Mouse (Mus musculus) spleen, embryonic (tissue): Measurements from ENCODE around the gene Gm26938.

Experiments
- CTCF ChIA-PET: fragments of 350-600 bp; sonication (Branson Sonifier 250); formaldehyde crosslinking; loops from one replicate; lab custom pipeline; 2022; lab: Charles Lee

Gene Gm26938

GRCm38 (mm10) chr5:139794938-139795337 is 31.3 kb downstream of the Gm26938 start:
- CTCF ChIA-PET: no interaction called here

GRCm38 (mm10) chr5:139794137-139794536 is 32.1 kb downstream of the Gm26938 start:
- CTCF ChIA-PET: no interaction called here

- CTCF ChIA-PET: no interaction called here
Observed at GRCm38 (mm10) chr5:139793338-139794089, 32.7 kb downstream of the Gm26938 start.

GRCm38 (mm10) chr5:139792966-139793337 is 33.3 kb downstream of the Gm26938 start:
- CTCF ChIA-PET: no interaction called here

GRCm38 (mm10) chr5:139792159-139792775 is 33.9 kb downstream of the Gm26938 start:
- CTCF ChIA-PET: interaction anchor here (0.6 kb wide), 1 partner anchor 624 kb away, joined by 12 read pairs; no protein-coding TSS in a partner anchor

DNA sequence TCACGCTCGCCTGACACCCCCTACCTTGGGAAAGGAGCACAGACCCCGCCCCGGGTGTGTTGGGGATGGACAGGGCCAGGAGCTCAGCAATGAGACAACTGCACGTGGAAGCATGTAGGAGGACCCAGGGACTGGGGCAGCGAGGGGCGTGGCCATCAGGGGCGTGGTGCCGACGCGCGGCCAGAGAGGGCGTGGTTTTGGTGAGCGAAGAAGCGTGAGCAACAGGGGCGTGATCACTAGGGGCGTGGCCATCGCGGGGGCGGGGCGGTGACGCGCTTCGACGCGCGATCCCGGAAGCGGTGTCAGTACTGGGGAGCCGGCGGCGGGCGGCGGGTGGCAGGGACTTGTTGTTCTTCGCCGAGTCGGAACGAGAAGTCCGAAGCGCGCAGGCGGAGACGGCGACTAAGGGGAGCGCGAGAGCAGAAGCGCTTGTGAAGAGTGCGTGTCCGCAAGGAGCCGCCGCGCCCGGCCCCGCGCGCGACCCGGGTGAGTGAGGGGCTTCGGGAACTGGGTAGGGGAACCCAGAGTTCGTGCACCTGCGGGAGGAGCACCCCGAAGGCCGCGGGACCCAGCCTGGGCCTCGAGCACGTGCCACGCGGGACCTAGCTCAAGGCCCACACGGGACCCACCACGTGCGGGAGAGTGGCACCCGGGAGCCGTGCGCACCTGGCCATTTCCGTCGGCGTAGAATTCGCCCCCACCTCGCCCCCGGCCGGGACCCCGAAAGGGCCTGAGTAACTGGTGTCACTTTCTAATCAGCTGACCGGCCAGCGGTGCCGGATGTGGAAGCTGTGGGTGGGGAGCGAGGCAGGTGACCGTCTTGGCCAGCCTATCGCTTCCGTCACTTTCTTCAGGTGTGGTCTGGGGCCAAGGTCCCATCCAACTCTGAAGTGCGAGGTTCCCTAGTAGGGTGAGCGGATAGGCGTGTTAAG is 34.7 kb downstream of the Gm26938 start, which contains the start of gene Mafk:
Mafk (plus strand) TSS at position 287 of the 932 bp plus-strand sequence.
- CTCF ChIA-PET: interaction anchor here (0.6 to 0.7 kb wide), 2 partner anchors 16 to 38 kb away, joined by 3 to 4 read pairs; partner anchors contain the start of gene Ints1

DNA sequence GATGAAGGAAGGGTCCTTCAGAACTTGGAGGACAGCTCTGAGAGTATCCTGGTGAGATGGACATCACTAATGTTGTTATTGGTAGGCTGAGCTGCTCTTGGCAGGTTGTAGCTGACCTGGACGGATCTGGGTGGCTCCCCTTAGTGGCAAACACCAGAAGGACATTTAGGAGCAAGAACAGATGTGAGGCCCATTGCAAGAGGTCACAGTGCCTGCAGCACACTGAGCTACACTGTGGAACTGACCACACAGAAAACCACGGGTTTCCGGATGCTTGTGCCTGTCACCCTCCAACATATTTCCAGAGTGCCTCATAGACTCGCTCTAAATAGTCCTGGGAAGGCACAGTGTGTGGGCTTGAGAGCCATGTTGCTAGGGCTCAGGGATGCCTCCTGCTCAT is 36.7 kb downstream of the Gm26938 start:
- CTCF ChIA-PET: no interaction called here

GRCm38 (mm10) chr5:139781406-139781805 is 44.8 kb downstream of the Gm26938 start:
- CTCF ChIA-PET: no interaction called here

DNA sequence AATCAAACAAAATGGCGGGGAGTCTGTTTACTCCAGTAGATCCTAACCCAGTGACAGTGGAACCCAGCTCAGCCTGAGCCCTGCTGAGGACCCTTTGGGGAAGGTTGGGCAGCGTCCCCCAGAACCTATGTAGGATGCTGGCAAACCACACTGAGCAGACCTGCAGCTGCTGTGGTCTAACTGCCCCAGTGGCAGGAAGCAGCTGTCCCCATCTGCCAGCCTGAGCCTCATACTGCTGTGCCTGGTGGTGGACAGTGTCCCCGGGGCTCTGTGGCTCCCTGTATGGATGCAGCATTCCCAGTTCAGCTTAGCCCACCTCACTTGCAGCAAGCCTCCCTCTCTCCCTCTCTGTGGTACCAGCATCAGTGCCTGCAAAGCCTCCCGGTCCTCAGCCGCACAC is 49.2 kb downstream of the Gm26938 start:
- CTCF ChIA-PET: no interaction called here

GRCm38 (mm10) chr5:139775216-139775926 is 50.8 kb downstream of the Gm26938 start, which contains the start of gene Ints1:
TSS of gene Ints1 (minus strand) at chr5:139775674.
- CTCF ChIA-PET: interaction anchor here (1.0 kb wide), 1 partner anchor 16 kb away, joined by 3 read pairs; no protein-coding TSS in a partner anchor

DNA sequence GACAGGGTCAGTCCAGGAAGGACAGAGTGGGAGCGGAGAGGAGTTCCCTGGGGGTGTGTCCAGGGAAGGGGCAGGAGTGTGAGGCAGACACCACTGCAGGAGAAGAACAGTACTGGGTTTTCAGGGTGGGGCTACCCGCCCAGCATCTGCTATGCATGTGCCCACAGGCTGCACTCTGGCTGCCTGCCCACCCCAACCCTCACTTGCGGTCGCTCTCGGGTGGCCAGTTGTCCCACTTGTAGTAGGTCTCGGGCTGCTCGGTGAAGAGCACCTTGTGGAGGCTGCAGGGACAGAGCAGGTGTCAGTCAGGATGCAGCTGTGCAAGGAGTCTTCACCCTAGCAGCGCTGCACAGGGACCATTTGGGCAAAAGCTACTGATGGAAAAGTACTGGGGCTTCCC is 58.0 kb downstream of the Gm26938 start:
- CTCF ChIA-PET: interaction anchor here (1.0 kb wide), 1 partner anchor 13 kb away, joined by 4 read pairs; no protein-coding TSS in a partner anchor

GRCm38 (mm10) chr5:139764296-139764695 is 61.9 kb downstream of the Gm26938 start:
- CTCF ChIA-PET: no interaction called here

DNA sequence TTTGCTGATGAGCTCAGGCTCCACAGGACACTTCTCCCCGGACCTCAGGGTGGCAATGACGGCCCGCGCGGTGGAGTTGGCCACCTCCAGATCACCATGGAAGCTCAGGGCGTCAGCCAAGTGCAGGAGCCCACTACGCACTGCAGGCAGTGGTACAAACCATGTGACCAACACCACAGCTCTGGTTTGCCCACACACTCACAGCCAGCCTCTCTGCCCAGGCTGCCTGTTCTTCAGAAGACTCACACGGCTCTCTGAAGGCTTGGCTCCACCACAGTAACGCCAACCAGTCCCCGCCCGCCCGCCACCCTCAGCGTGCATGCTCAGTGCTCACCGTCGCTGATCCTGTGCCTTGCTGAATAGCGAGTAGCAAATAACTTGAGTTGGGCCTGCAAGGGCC is 68.1 kb downstream of the Gm26938 start:
- CTCF ChIA-PET: interaction anchor here (0.5 kb wide), 1 partner anchor 1340 kb away, joined by 4 read pairs; no protein-coding TSS in a partner anchor
